Mouse (Mus musculus) embryonic fibroblast, embryonic 13.5 days (primary cell): ENCODE data around the gene Cacna2d1.

Experiments used
- CTCF ChIP-seq: IDR thresholded peaks from 2 replicates; pipeline ENCODE4 v1.5.1; 2011; ENCODE audit warnings: mild to moderate bottlenecking, control low read depth, low read length, moderate library complexity, borderline replicate concordance; ENCODE audit not compliant: insufficient read depth
- POLR2A ChIP-seq: IDR thresholded peaks from 2 replicates; pipeline ENCODE4 v1.6.1; 2011; ENCODE audit warnings: low read depth, mild to moderate bottlenecking, control low read depth, low read length, moderate library complexity

DNA sequence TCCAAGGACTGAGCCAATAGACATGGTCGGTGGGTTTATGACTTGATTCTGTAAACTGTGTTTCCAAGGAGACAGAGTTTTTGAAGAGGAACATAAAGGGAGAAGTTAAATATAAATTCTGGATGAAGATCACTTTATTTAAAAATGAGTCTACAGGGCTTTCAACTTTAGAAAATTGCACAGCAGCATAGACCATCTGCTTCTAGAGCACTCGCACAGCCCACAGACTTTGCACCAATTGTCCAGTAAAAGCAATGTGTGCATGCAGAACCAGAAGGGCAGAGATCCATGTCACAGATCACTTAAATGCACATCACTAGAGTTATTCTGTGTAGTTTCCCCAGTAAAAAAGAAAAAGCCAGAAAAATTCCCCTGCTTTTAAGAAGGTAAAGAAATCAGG is 428.7 kb downstream of the Cacna2d1 start:
- TF ChIP-seq CTCF (no peak), POLR2A (no peak)
